Mouse (Mus musculus): ENCODE measurements around the gene Selenos.

DNA sequence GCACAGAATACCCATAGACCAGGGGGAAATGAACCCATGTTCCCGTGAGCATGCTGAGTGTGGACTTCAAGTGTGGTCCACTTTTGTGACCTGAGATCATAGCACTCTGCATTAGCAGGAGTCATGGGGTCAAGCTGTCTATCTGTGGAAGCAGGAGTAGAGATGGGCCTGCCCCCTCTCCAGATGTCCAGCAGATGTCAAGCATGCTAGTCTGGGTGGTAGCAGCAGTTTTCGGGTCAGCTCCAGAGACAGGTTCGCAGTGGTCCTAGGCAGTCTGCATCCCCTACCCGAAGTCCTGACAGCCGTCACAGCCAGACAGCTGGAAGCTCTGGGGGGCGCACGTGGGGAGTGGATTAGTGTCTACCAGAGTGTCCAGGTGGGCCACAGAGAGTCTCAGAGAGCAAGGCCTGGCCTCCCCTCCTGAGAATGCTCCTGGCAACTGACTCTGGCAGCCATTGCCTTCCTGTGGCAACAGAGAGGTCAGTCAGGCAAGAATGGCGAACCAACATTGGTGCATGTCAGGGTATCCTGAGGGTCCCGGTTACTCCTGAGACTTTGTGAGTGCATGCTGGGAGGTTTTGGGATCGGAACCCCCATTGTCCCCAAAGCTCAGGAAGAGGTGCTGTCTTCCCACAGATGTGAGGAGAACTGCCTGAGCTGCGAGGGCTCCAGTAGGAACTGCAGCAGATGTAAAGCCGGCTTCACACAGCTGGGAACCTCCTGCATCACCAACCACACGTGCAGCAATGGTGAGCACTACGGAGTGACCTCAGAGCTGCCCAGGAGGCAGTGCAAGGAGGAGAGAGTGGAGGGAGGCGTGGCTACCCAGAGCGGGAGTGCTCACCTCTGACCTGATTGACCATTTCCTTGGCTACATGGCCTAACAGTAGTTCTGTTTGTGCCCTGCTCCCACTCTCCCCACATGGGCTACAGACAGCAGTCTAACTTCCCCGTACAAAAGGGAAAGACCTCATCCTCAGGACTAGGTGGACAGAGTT lies 32.2 kb upstream of the Selenos start:
- no peak for TF ChIP-seq CHD2 (IDR thresholded peaks at IDR 0.05; ENCODE audit: low read depth, low read length)
- no peak for TF ChIP-seq HCFC1 (IDR thresholded peaks at IDR 0.05; ENCODE audit: borderline replicate concordance, insufficient read depth, low read length)
- TF ChIP-seq ZNF384 (IDR thresholded peaks at IDR 0.05; ENCODE audit: low read depth, low read length) = no peak
- no peak for TF ChIP-seq ZC3H11A (IDR thresholded peaks at IDR 0.05; ENCODE audit: borderline replicate concordance, low read depth, low read length)
